Mouse (Mus musculus): ENCODE measurements at regions not wholly inside any gene's neighbourhood (a gene's known extent, or its start where the extent isn't known, plus 50 kb on each side); places are given as distances from the start of the nearest gene placed in this dataset.

GRCm38 (mm10) chr13:28433445-28433844 lies 176.1 kb downstream of the Gm11361 start:
- Histone ChIP-seq H3K9me3 (replicated peaks; ENCODE audit: low read length) (no peaks in the 10 kb centered on the region), H3K9ac (ENCODE audit: low read depth, low read length) (no peak overlapping the region), H3K4me2 (ENCODE audit: low read length) (no peak overlapping the region), H3K4me1 (replicated peaks; ENCODE audit: insufficient read depth, low read length) (no peaks in the 10 kb centered on the region), H3K4me3 (replicated peaks; ENCODE audit: low read depth, low read length) (no peak overlapping the region), H3K27ac (no peak overlapping the region), H3K27me3 (ENCODE audit: insufficient read depth, low read length) (no peaks in the 10 kb centered on the region), H3K36me3 (ENCODE audit: insufficient read depth, low read length) (no peaks in the 10 kb centered on the region)
- no peak for DNase-seq (ENCODE audit: low spot score)
- TF ChIP-seq CTCF (IDR thresholded peaks at IDR 0.05; ENCODE audit: low read depth) = no peak
- ATAC-seq (replicated peaks; ENCODE audit: low FRiP score, low read depth) = no peak
- WGBS = 40% methylated on average over 2 of the region's 2 CpGs

GRCm38 (mm10) chr13:28432017-28432416 lies 174.7 kb downstream of the Gm11361 start:
- ATAC-seq (replicated peaks; ENCODE audit: low FRiP score, low read depth) (no peak), DNase-seq (ENCODE audit: low spot score) (no peak)
- H3K9me3 ChIP-seq (replicated peaks; ENCODE audit: low read length) = no peaks in the 10 kb centered on the region
- no peaks in the 10 kb centered on the region for H3K4me1 ChIP-seq (replicated peaks; ENCODE audit: insufficient read depth, low read length)
- H3K9ac ChIP-seq (ENCODE audit: low read depth, low read length) = no peak overlapping the region
- no peak for TF ChIP-seq CTCF (IDR thresholded peaks at IDR 0.05; ENCODE audit: low read depth)
- no peaks in the 10 kb centered on the region for H3K27me3 ChIP-seq (ENCODE audit: insufficient read depth, low read length)
- 78% methylated on average over 2 of the region's 2 CpGs for WGBS
- H3K4me3 ChIP-seq (replicated peaks; ENCODE audit: low read depth, low read length) = no peak overlapping the region
- no peak overlapping the region for H3K27ac ChIP-seq
- H3K36me3 ChIP-seq (ENCODE audit: insufficient read depth, low read length) = no peaks in the 10 kb centered on the region
- H3K4me2 ChIP-seq (ENCODE audit: low read length) = no peak overlapping the region

- Histone ChIP-seq H3K4me1 (replicated peaks; ENCODE audit: insufficient read depth, low read length) (0 out of 2 replicates have a peak, but pooled peaks cover 6% of the 10 kb centered on the region), H3K4me2 (ENCODE audit: low read length) (no peak overlapping the region), H3K27ac (no peak overlapping the region), H3K36me3 (ENCODE audit: insufficient read depth, low read length) (no peaks in the 10 kb centered on the region), H3K4me3 (replicated peaks; ENCODE audit: low read depth, low read length) (no peak overlapping the region), H3K27me3 (ENCODE audit: insufficient read depth, low read length) (no peaks in the 10 kb centered on the region), H3K9me3 (replicated peaks; ENCODE audit: low read length) (no peaks in the 10 kb centered on the region), H3K9ac (ENCODE audit: low read depth, low read length) (no peak overlapping the region)
- TF ChIP-seq CTCF (IDR thresholded peaks at IDR 0.05; ENCODE audit: low read depth) = peak; percentile 25; the same call in 1 of the 2 replicates
- no peak for ATAC-seq (replicated peaks; ENCODE audit: low FRiP score, low read depth)
- no peak for DNase-seq (ENCODE audit: low spot score)
- 78% methylated on average over 4 of the region's 4 CpGs for WGBS
Observed at GRCm38 (mm10) chr13:28426085-28426484, 168.8 kb downstream of the Gm11361 start.

- H3K27me3 ChIP-seq (ENCODE audit: insufficient read depth, low read length) = no peaks in the 10 kb centered on the region
- H3K4me3 ChIP-seq (replicated peaks; ENCODE audit: low read depth, low read length) = no peak overlapping the region
- 0 out of 2 replicates have a peak, but pooled peaks cover 6% of the 10 kb centered on the region for H3K4me1 ChIP-seq (replicated peaks; ENCODE audit: insufficient read depth, low read length)
- no peaks in the 10 kb centered on the region for H3K9me3 ChIP-seq (replicated peaks; ENCODE audit: low read length)
- DNase-seq (ENCODE audit: low spot score) (no peak), ATAC-seq (replicated peaks; ENCODE audit: low FRiP score, low read depth) (no peak)
- no peaks in the 10 kb centered on the region for H3K36me3 ChIP-seq (ENCODE audit: insufficient read depth, low read length)
- no peak overlapping the region for H3K27ac ChIP-seq
- TF ChIP-seq CTCF (IDR thresholded peaks at IDR 0.05; ENCODE audit: low read depth) = no peak
- H3K9ac ChIP-seq (ENCODE audit: low read depth, low read length) = no peak overlapping the region
- no peak overlapping the region for H3K4me2 ChIP-seq (ENCODE audit: low read length)
- 52% methylated on average over 3 of the region's 3 CpGs for WGBS
Observed at GRCm38 (mm10) chr13:28425116-28425515, 167.8 kb downstream of the Gm11361 start.

- no peak for TF ChIP-seq CTCF (IDR thresholded peaks at IDR 0.05; ENCODE audit: low read depth)
- 13% methylated on average over 8 of the region's 8 CpGs for WGBS
Observed at GRCm38 (mm10) chr13:28424446-28425059, 167.2 kb downstream of the Gm11361 start.

GRCm38 (mm10) chr13:28421309-28421708 lies 164.0 kb downstream of the Gm11361 start:
- no peak for ATAC-seq (replicated peaks; ENCODE audit: low FRiP score, low read depth)
- no peak for TF ChIP-seq CTCF (IDR thresholded peaks at IDR 0.05; ENCODE audit: low read depth)

More at GRCm38 (mm10) chr13:28424446-28425059, 167.2 kb downstream of the Gm11361 start:
- no peaks in the 10 kb centered on the region for H3K36me3 ChIP-seq (ENCODE audit: insufficient read depth, low read length)
- no peaks in the 10 kb centered on the region for H3K27me3 ChIP-seq (ENCODE audit: insufficient read depth, low read length)
- H3K9ac ChIP-seq (ENCODE audit: low read depth, low read length) = no peak overlapping the region
- DNase-seq (ENCODE audit: low spot score) (peak; percentile 25), ATAC-seq (replicated peaks; ENCODE audit: low FRiP score, low read depth) (no peak)
- peaks cover 9% of the 10 kb centered on the region; the same call in 1 of the 2 replicates for H3K4me1 ChIP-seq (replicated peaks; ENCODE audit: insufficient read depth, low read length)
- no peak overlapping the region for H3K27ac ChIP-seq
- no peak overlapping the region for H3K4me3 ChIP-seq (replicated peaks; ENCODE audit: low read depth, low read length)
- H3K4me2 ChIP-seq (ENCODE audit: low read length) = no peak overlapping the region
- H3K9me3 ChIP-seq (replicated peaks; ENCODE audit: low read length) = no peaks in the 10 kb centered on the region

More at GRCm38 (mm10) chr13:28421309-28421708, 164.0 kb downstream of the Gm11361 start:
- H3K9ac ChIP-seq (ENCODE audit: low read depth, low read length) = no peak overlapping the region
- DNase-seq (ENCODE audit: low spot score) = no peak
- no peak overlapping the region for H3K4me2 ChIP-seq (ENCODE audit: low read length)
- 87% methylated on average over 3 of the region's 3 CpGs for WGBS
- H3K4me1 ChIP-seq (replicated peaks; ENCODE audit: insufficient read depth, low read length) = peaks cover 13% of the 10 kb centered on the region; the same call in 1 of the 2 replicates
- no peaks in the 10 kb centered on the region for H3K27me3 ChIP-seq (ENCODE audit: insufficient read depth, low read length)
- no peak overlapping the region for H3K27ac ChIP-seq
- H3K4me3 ChIP-seq (replicated peaks; ENCODE audit: low read depth, low read length) = no peak overlapping the region
- no peaks in the 10 kb centered on the region for H3K36me3 ChIP-seq (ENCODE audit: insufficient read depth, low read length)
- no peaks in the 10 kb centered on the region for H3K9me3 ChIP-seq (replicated peaks; ENCODE audit: low read length)
